Mouse (Mus musculus) heart, adult 2 months (tissue): ENCODE results near the gene Ddx31.

Source experiments
- CTCF ChIP-seq: fragments of 200-600 bp; IDR thresholded peaks from 2 replicates; pipeline ENCODE4 v1.8.1; 2022; ENCODE audit warnings: antibody characterized with exemption, mild to moderate bottlenecking, moderate library complexity
- EP300 ChIP-seq: fragments of 200-500 bp; IDR thresholded peaks from 2 replicates; pipeline ENCODE4 v1.6.1; 2011; ENCODE audit warnings: low read depth, low read length, control low read depth; ENCODE audit not compliant: insufficient read depth

DNA sequence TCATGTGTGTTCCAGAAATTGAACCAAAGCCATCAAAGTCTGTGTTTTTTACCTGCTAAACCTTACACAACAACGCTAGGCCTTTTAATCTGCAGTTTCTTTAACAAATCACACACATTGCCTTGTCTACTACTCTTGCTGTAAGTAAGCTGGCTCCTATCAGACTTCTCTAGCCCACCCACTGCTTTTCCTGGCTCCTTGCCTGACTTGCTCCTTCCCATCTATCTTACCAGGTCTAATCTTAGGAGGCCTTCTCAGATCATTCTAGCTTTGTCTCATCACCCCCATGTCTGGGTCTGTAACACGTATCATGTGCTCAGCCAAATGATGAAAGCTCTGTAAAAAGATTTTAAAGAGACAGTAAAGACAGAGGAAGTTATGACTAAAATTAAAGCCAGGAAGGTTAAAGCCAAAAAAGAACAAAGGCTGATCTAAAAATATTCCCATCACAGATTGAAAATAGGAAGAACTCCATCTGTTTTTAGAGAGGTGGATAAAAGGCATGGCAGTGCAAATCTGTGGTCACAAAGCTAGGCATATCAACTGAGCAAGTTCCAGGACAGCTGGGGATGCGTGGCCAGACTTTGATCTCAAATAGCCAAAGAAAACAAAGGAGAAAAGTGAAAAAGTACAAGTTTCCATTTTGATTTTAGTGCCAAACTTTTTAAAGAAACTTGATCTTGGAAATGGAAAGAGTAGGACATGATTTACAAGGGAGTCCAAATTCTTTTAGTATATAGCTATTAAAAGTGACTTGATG, 3.8 kb upstream of the Ddx31 start:
- no peak for TF ChIP-seq CTCF
- TF ChIP-seq EP300: no peak
